Mouse (Mus musculus): ENCODE results near the gene Dscam.

GRCm38 (mm10) chr16:97027701-97028100, 142.9 kb downstream of the Dscam start:
- TF ChIP-seq CTCF (IDR thresholded peaks at IDR 0.05; ENCODE audit: low read depth, low read length) (no peak), POLR2A (IDR thresholded peaks at IDR 0.05; ENCODE audit: borderline replicate concordance, low read depth, low read length) (no peak)
